Mouse (Mus musculus) MEL (cell line): ENCODE measurements around the gene Gnai2. TPM values are rescaled to one million over a fixed set of nuclear protein-coding genes. Genes with fewer than 3 reads are reported as not detected.

ENCODE experiments used
- DNase-seq: peaks from one replicate; pipeline ENCODE4 v3.0.0; 2011; ENCODE audit warnings: low read depth, low spot score
- H3K27ac ChIP-seq: 2 replicates; pipeline ENCODE4 v1.5.1; 2012; ENCODE audit warnings: low read depth, mild to moderate bottlenecking, control low read depth, low read length, moderate library complexity; ENCODE audit not compliant: control insufficient read depth
- H3K27me3 ChIP-seq, 2 experiments: fragments of 150-350 bp in 1 of 2; sonication (generic) in 1 of 2; 2 replicates each; pipeline ENCODE4 v1.6.1; 2012; ENCODE audit warnings: low read length in 2 of 2, mild to moderate bottlenecking in 2 of 2, improper control_type of control experiment in 1 of 2, moderate library complexity in 1 of 2; ENCODE audit not compliant: insufficient read depth in 2 of 2, control insufficient read depth in 1 of 2
- H3K36me3 ChIP-seq, 2 experiments: 2 replicates each; pipeline ENCODE4 v1.6.1; 2012 to 2014; ENCODE audit warnings: low read length in 2 of 2, improper control_type of control experiment in 1 of 2, inconsistent platforms in 1 of 2, mild to moderate bottlenecking in 1 of 2; ENCODE audit not compliant: insufficient read depth in 2 of 2, control insufficient read depth in 1 of 2
- H3K4me1 ChIP-seq, 2 experiments: fragments of 150-350 bp in 1 of 2; sonication (generic) in 1 of 2; 2 replicates each; pipeline ENCODE4 v1.6.1; 2012; ENCODE audit warnings: low read length in 2 of 2, improper control_type of control experiment in 1 of 2, mild to moderate bottlenecking in 1 of 2; ENCODE audit not compliant: insufficient read depth in 2 of 2, control insufficient read depth in 1 of 2
- H3K4me3 ChIP-seq, 2 experiments: fragments of 150-350 bp in 1 of 2; sonication (generic) in 1 of 2; 2 replicates each; pipeline ENCODE4 v1.5.1; 2012; ENCODE audit warnings: low read depth in 2 of 2, low read length in 2 of 2, mild to moderate bottlenecking in 2 of 2, moderate library complexity in 2 of 2, control low read depth in 1 of 2, improper control_type of control experiment in 1 of 2; ENCODE audit not compliant: control insufficient read depth in 1 of 2, insufficient read depth in 1 of 2
- H3K79me2 ChIP-seq: 2 replicates; pipeline ENCODE4 v1.6.1; 2012; ENCODE audit warnings: mild to moderate bottlenecking, low read length, moderate library complexity; ENCODE audit not compliant: control insufficient read depth, poor library complexity, insufficient read depth
- H3K9ac ChIP-seq: 2 replicates; pipeline ENCODE4 v1.6.1; 2012; ENCODE audit warnings: low read depth, mild to moderate bottlenecking, control low read depth, low read length, moderate library complexity; ENCODE audit not compliant: control insufficient read depth, poor library complexity, severe bottlenecking
- H3K9me3 ChIP-seq: fragments of 150-350 bp; sonication (generic); replicated peaks from 2 replicates; pipeline ENCODE4 v1.6.1; 2012; ENCODE audit warnings: mild to moderate bottlenecking, low read length, improper control_type of control experiment, moderate library complexity; ENCODE audit not compliant: insufficient read depth
- CHD1 ChIP-seq: IDR thresholded peaks from 2 replicates; pipeline ENCODE4 v1.6.1; 2012; ENCODE audit warnings: low read depth, mild to moderate bottlenecking, inconsistent platforms, low read length, improper control_type of control experiment
- CHD2 ChIP-seq: IDR thresholded peaks from 2 replicates; pipeline ENCODE4 v1.6.1; 2011; ENCODE audit warnings: low read length, improper control_type of control experiment
- CTCF ChIP-seq, 3 experiments: IDR thresholded peaks in 2 of 3; conservative IDR thresholded peaks in 1 of 3; 2 replicates each; pipeline ENCODE4 v1.5.1; 2011 to 2012; ENCODE audit warnings: low read length in 3 of 3, low read depth in 2 of 3, mild to moderate bottlenecking in 2 of 3, improper control_type of control experiment in 1 of 3, inconsistent platforms in 1 of 3, mixed read lengths in 1 of 3, moderate library complexity in 1 of 3; ENCODE audit not compliant: control insufficient read depth in 1 of 3, insufficient read depth in 1 of 3, poor library complexity in 1 of 3, severe bottlenecking in 1 of 3
- E2F4 ChIP-seq: IDR thresholded peaks from 2 replicates; pipeline ENCODE4 v1.6.1; 2011; ENCODE audit warnings: low read depth, low read length, improper control_type of control experiment, borderline replicate concordance
- ELF1 ChIP-seq: IDR thresholded peaks from 2 replicates; pipeline ENCODE4 v1.6.1; 2014; ENCODE audit warnings: low read depth, mild to moderate bottlenecking, inconsistent platforms, low read length, improper control_type of control experiment, moderate library complexity
- ETS1 ChIP-seq: IDR thresholded peaks from 2 replicates; pipeline ENCODE4 v1.6.1; 2012; ENCODE audit warnings: low read depth, mild to moderate bottlenecking, inconsistent platforms, low read length, improper control_type of control experiment, moderate library complexity
- GABPA ChIP-seq: IDR thresholded peaks from 2 replicates; pipeline ENCODE4 v1.6.1; 2012; ENCODE audit warnings: low read depth, mild to moderate bottlenecking, inconsistent platforms, low read length, improper control_type of control experiment, moderate library complexity
- GATA1 ChIP-seq: IDR thresholded peaks from 2 replicates; pipeline ENCODE4 v1.6.1; 2011; ENCODE audit warnings: low read depth, low read length, improper control_type of control experiment
- HCFC1 ChIP-seq: IDR thresholded peaks from 2 replicates; pipeline ENCODE4 v1.6.1; 2012; ENCODE audit warnings: low read depth, mild to moderate bottlenecking, inconsistent platforms, low read length, improper control_type of control experiment, moderate library complexity
- JUND ChIP-seq: IDR thresholded peaks from 2 replicates; pipeline ENCODE4 v1.6.1; 2011; ENCODE audit warnings: low read depth, mild to moderate bottlenecking, improper control_type of control experiment, low read length
- MAFK ChIP-seq: IDR thresholded peaks from 2 replicates; pipeline ENCODE4 v1.6.1; 2011; ENCODE audit warnings: low read depth, mild to moderate bottlenecking, low read length, improper control_type of control experiment, borderline replicate concordance
- MEF2A ChIP-seq: IDR thresholded peaks from 2 replicates; pipeline ENCODE4 v1.6.1; 2014; ENCODE audit warnings: low read depth, mild to moderate bottlenecking, inconsistent platforms, low read length, improper control_type of control experiment; ENCODE audit not compliant: poor library complexity, insufficient replicate concordance, severe bottlenecking; ENCODE audit errors: extremely low read depth
- MYB ChIP-seq: IDR thresholded peaks from 2 replicates; pipeline ENCODE4 v1.6.1; 2011; ENCODE audit warnings: mild to moderate bottlenecking, low read depth, low read length, improper control_type of control experiment
- NRF1 ChIP-seq: IDR thresholded peaks from 2 replicates; pipeline ENCODE4 v1.6.1; 2014; ENCODE audit warnings: low read depth, mild to moderate bottlenecking, inconsistent platforms, low read length, improper control_type of control experiment, moderate library complexity; ENCODE audit not compliant: poor library complexity, insufficient read depth, severe bottlenecking
- POLR2AphosphoS2 ChIP-seq: IDR thresholded peaks from 2 replicates; pipeline ENCODE4 v1.6.1; 2011; ENCODE audit warnings: low read length, improper control_type of control experiment
- POLR2AphosphoS5 ChIP-seq: IDR thresholded peaks from 2 replicates; pipeline ENCODE4 v1.6.1; 2012; ENCODE audit warnings: low read depth, borderline replicate concordance, mild to moderate bottlenecking, inconsistent platforms, low read length, moderate library complexity, mixed read lengths
- RCOR1 ChIP-seq: IDR thresholded peaks from 2 replicates; pipeline ENCODE4 v1.6.1; 2012; ENCODE audit warnings: low read depth, mild to moderate bottlenecking, inconsistent platforms, low read length, improper control_type of control experiment
- SMC3 ChIP-seq: IDR thresholded peaks from 2 replicates; pipeline ENCODE4 v1.6.1; 2011; ENCODE audit warnings: low read depth, low read length, improper control_type of control experiment
- TAL1 ChIP-seq: IDR thresholded peaks from 2 replicates; pipeline ENCODE4 v1.6.1; 2012; ENCODE audit warnings: mild to moderate bottlenecking, inconsistent platforms, low read length, moderate library complexity, mixed read lengths
- TBP ChIP-seq: IDR thresholded peaks from 2 replicates; pipeline ENCODE4 v1.8.0; 2011; ENCODE audit warnings: low read depth, low read length, improper control_type of control experiment
- UBTF ChIP-seq: IDR thresholded peaks from 2 replicates; pipeline ENCODE4 v1.6.1; 2012; ENCODE audit warnings: low read depth, mild to moderate bottlenecking, inconsistent platforms, low read length, improper control_type of control experiment, moderate library complexity, borderline replicate concordance; ENCODE audit not compliant: insufficient read depth
- USF2 ChIP-seq, 2 experiments: IDR thresholded peaks; 2 replicates each; pipeline ENCODE4 v1.6.1; 2011 to 2012; ENCODE audit warnings: improper control_type of control experiment in 2 of 2, low read length in 2 of 2, borderline replicate concordance in 1 of 2, inconsistent platforms in 1 of 2, low read depth in 1 of 2, mild to moderate bottlenecking in 1 of 2; ENCODE audit not compliant: insufficient read depth in 1 of 2
- ZC3H11A ChIP-seq: IDR thresholded peaks from 2 replicates; pipeline ENCODE4 v1.6.1; 2012; ENCODE audit warnings: low read depth, mild to moderate bottlenecking, inconsistent platforms, low read length, improper control_type of control experiment
- ZKSCAN1 ChIP-seq: IDR thresholded peaks from 2 replicates; pipeline ENCODE4 v1.6.1; 2012; ENCODE audit warnings: low read depth, mild to moderate bottlenecking, inconsistent platforms, low read length, improper control_type of control experiment, moderate library complexity
- ZMIZ1 ChIP-seq: IDR thresholded peaks from 2 replicates; pipeline ENCODE4 v1.6.1; 2012; ENCODE audit warnings: low read depth, mild to moderate bottlenecking, inconsistent platforms, low read length, improper control_type of control experiment, moderate library complexity
- ZNF384 ChIP-seq: IDR thresholded peaks from 2 replicates; pipeline ENCODE4 v1.6.1; 2012; ENCODE audit warnings: low read depth, mild to moderate bottlenecking, inconsistent platforms, low read length, improper control_type of control experiment
- polyA plus RNA-seq, 2 experiments: library from polyadenylated mRNA; stranded (reverse) in 1 of 2; unstranded in 1 of 2; fragments of >175 nt in 1 of 2; fragments of >200 nt in 1 of 2; gene quantifications; 2 replicates each; pipeline versions ENCODE4 v1.2.1 to v1.2.4; 2012; ENCODE audit warnings: low replicate concordance in 2 of 2, low read depth in 1 of 2; ENCODE audit not compliant: insufficient read length in 2 of 2, insufficient read depth in 1 of 2, missing spikeins in 1 of 2
- total RNA-seq: library from RNA; depleted of rRNA; stranded (reverse); fragments of 300-350 nt; gene quantifications from 2 replicates; pipeline ENCODE4 v1.2.3, GENCODE M21; 2012

Gnai2 gene
- total and polyA plus RNA-seq, 3 experiments: 129 to 335 (median 137) TPM

GRCm38 (mm10) chr9:107668916-107669315, 33.7 kb upstream of the Gnai2 start:
- H3K9me3 ChIP-seq: no peaks in the 10 kb centered on the region
- no peak for DNase-seq
- TF ChIP-seq MYB (no peak), POLR2AphosphoS2 (no peak), ELF1 (no peak), MEF2A (no peak), UBTF (no peak), TBP (no peak), ZMIZ1 (no peak), CHD2 (no peak), CTCF (IDR thresholded peaks at IDR 0.05 in 2 of 3, conservative IDR thresholded peaks at IDR 0.05 in 1 of 3; ENCODE audit: control insufficient read depth in 1 of 3, insufficient read depth in 1 of 3, low read depth in 2 of 3, low read length in 3 of 3, poor library complexity in 1 of 3, severe bottlenecking in 1 of 3) (no peak), HCFC1 (no peak), ZKSCAN1 (no peak), ZC3H11A (no peak), GABPA (no peak), NRF1 (no peak), USF2 (IDR thresholded peaks at IDR 0.05; ENCODE audit: borderline replicate concordance in 1 of 2, insufficient read depth in 1 of 2, low read depth in 1 of 2, low read length in 2 of 2) (no peak), MAFK (no peak)
- no peak overlapping the region for H3K9ac ChIP-seq
- no peak overlapping the region for H3K27ac ChIP-seq
- peaks cover 32 to 33% of the 10 kb centered on the region in 2 experiments for H3K27me3 ChIP-seq
- H3K36me3 ChIP-seq: no peaks in the 10 kb centered on the region
- no peak overlapping the region for H3K4me3 ChIP-seq
- no peaks in the 10 kb centered on the region for H3K79me2 ChIP-seq
- H3K4me1 ChIP-seq: no peaks in the 10 kb centered on the region

DNA sequence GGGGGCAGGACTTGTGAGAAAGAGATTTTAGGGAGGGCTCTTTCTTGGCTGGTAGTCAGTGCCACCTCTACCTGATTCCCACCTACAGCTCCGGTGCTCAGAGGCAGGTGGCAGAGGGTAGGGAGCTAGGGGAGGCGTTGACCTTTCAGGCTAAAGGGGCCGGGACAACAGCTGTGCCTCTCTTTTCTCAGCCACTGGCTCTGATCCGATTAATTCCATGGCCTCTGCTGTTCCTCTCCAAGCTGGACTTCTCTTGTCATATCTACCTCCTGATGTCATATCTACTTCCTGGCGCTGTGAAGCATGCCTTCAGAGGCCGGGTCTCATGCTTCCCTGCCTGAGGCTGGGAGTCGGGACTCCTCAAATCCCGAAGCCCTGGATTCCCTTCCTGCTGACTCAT, 32.8 kb upstream of the Gnai2 start:
- Histone ChIP-seq H3K9ac (no peak overlapping the region), H3K9me3 (no peaks in the 10 kb centered on the region), H3K27ac (no peak overlapping the region), H3K4me3 (no peak overlapping the region), H3K36me3 (no peaks in the 10 kb centered on the region), H3K27me3 (peaks cover 31 to 35% of the 10 kb centered on the region in 2 experiments), H3K4me1 (no peaks in the 10 kb centered on the region), H3K79me2 (no peaks in the 10 kb centered on the region)
- no peak for DNase-seq
- TF ChIP-seq E2F4 (no peak), ZNF384 (no peak), CTCF (IDR thresholded peaks at IDR 0.05 in 2 of 3, conservative IDR thresholded peaks at IDR 0.05 in 1 of 3; ENCODE audit: control insufficient read depth in 1 of 3, insufficient read depth in 1 of 3, low read depth in 2 of 3, low read length in 3 of 3, poor library complexity in 1 of 3, severe bottlenecking in 1 of 3) (no peak), ZMIZ1 (no peak), JUND (no peak), CHD1 (no peak), ELF1 (no peak), RCOR1 (no peak), TAL1 (no peak), ZC3H11A (no peak), MEF2A (no peak), ETS1 (no peak), SMC3 (no peak), GATA1 (no peak), POLR2AphosphoS5 (no peak), ZKSCAN1 (no peak)
